Mouse (Mus musculus) midbrain, postnatal 0 days (tissue): ENCODE measurements at regions not wholly inside any gene's neighbourhood (a gene's known extent, or its start where the extent isn't known, plus 50 kb on each side); places are given as distances from the start of the nearest gene placed in this dataset.

Source experiments
- ATAC-seq: fragments of 200-750 bp; cut with Nextera tagmentation; 2 replicates; pipeline ENCODE4 v1.8.0; 2017; ENCODE audit warnings: moderate number of reproducible peaks, mild to moderate bottlenecking, moderate TSS enrichment, moderate library complexity; ENCODE audit not compliant: low FRiP score
- DNase-seq: peaks from one replicate; pipeline ENCODE4 v3.0.0-alpha.2; 2015; ENCODE audit warnings: low spot score
- H3K27ac ChIP-seq: fragments of 300-500 bp; sonication (generic); 2 replicates; pipeline ENCODE4 v1.5.1; 2014; ENCODE audit warnings: low read depth, mild to moderate bottlenecking, low read length, mixed read lengths
- H3K27me3 ChIP-seq: fragments of 300-500 bp; sonication (generic); 2 replicates; pipeline ENCODE4 v1.6.1; 2014; ENCODE audit warnings: low read length, control low read depth, mixed read lengths; ENCODE audit not compliant: insufficient read depth
- H3K36me3 ChIP-seq: fragments of 300-500 bp; sonication (generic); 2 replicates; pipeline ENCODE4 v1.6.1; 2014; ENCODE audit warnings: low read length, control low read depth, mixed read lengths; ENCODE audit not compliant: insufficient read depth
- H3K4me1 ChIP-seq: fragments of 300-500 bp; sonication (generic); 2 replicates; pipeline ENCODE4 v1.6.1; 2014; ENCODE audit warnings: mild to moderate bottlenecking, control low read depth, antibody characterized with exemption, low read length, mixed read lengths; ENCODE audit not compliant: insufficient read depth
- H3K4me2 ChIP-seq: fragments of 300-500 bp; sonication (generic); 2 replicates; pipeline ENCODE4 v1.6.1; 2014; ENCODE audit warnings: low read depth, mild to moderate bottlenecking, low read length, mixed read lengths; ENCODE audit not compliant: poor library complexity, severe bottlenecking
- H3K4me3 ChIP-seq: fragments of 300-500 bp; sonication (generic); 2 replicates; pipeline ENCODE4 v1.5.1; 2014; ENCODE audit warnings: low read depth, mild to moderate bottlenecking, low read length, moderate library complexity
- H3K9ac ChIP-seq: fragments of 300-500 bp; sonication (generic); replicated peaks from 2 replicates; pipeline ENCODE4 v1.6.1; 2014; ENCODE audit warnings: mild to moderate bottlenecking, low read length, moderate library complexity, mixed read lengths; ENCODE audit not compliant: poor library complexity, severe bottlenecking
- H3K9me3 ChIP-seq: fragments of 300-500 bp; sonication (generic); 2 replicates; pipeline ENCODE4 v1.6.1; 2016; ENCODE audit warnings: low read length, control low read depth
- CTCF ChIP-seq: IDR thresholded peaks from 2 replicates; pipeline ENCODE4 v1.5.1; 2016; ENCODE audit warnings: antibody characterized with exemption, mild to moderate bottlenecking
- WGBS: fragments of 180-500 bp; shearing (Covaris S2); extraction: QIAGEN DNeasy Blood & Tissue Kit; methylation state at CpG from one replicate; pipeline ENCODE4 v1.1.7; 2014; 5-methylcytosine and 5-hydroxymethylcytosine counted together

GRCm38 (mm10) chr5:42270286-42271076 lies 202.7 kb downstream of the Gm16223 start:
- DNase-seq (peak; percentile 44), ATAC-seq (no peak)
- TF ChIP-seq CTCF = no peak
- no peak overlapping the region for H3K4me2 ChIP-seq
- H3K27me3 ChIP-seq = no peaks in the 10 kb centered on the region
- no peaks in the 10 kb centered on the region for H3K4me1 ChIP-seq
- no peak overlapping the region for H3K9ac ChIP-seq
- no peaks in the 10 kb centered on the region for H3K9me3 ChIP-seq
- H3K36me3 ChIP-seq = no peaks in the 10 kb centered on the region
- WGBS = 35% methylated on average over 3 of the region's 3 CpGs
- H3K27ac ChIP-seq = no peak overlapping the region
- H3K4me3 ChIP-seq = no peak overlapping the region

- 84% methylated on average over 4 of the region's 4 CpGs for WGBS
- no peak for TF ChIP-seq CTCF
- Histone ChIP-seq H3K27me3 (no peaks in the 10 kb centered on the region), H3K36me3 (no peaks in the 10 kb centered on the region), H3K27ac (no peak overlapping the region), H3K4me1 (no peaks in the 10 kb centered on the region), H3K9me3 (no peaks in the 10 kb centered on the region), H3K9ac (no peak overlapping the region), H3K4me2 (no peak overlapping the region), H3K4me3 (no peak overlapping the region)
- DNase-seq (peak; percentile 15), ATAC-seq (no peak)
Measured at GRCm38 (mm10) chr5:42272001-42272400, 204.2 kb downstream of the Gm16223 start.

GRCm38 (mm10) chr5:42278617-42279296 lies 211.0 kb downstream of the Gm16223 start:
- Histone ChIP-seq H3K27ac (no peak overlapping the region), H3K4me2 (no peak overlapping the region), H3K9me3 (no peaks in the 10 kb centered on the region), H3K27me3 (no peaks in the 10 kb centered on the region), H3K36me3 (no peaks in the 10 kb centered on the region), H3K9ac (no peak overlapping the region), H3K4me1 (no peaks in the 10 kb centered on the region), H3K4me3 (no peak overlapping the region)
- ATAC-seq = no peak
- TF ChIP-seq CTCF = no peak
- no peak for DNase-seq
- WGBS = 43% methylated on average over 4 of the region's 4 CpGs
